Mouse (Mus musculus): ENCODE results near the gene Crym. TPM values are rescaled to one million over a fixed set of nuclear protein-coding genes. Genes with fewer than 3 reads are reported as not detected.

Gene Crym
- total RNA-seq, 2 experiments from 2014 or later, result 74.1 to 80.6 TPM

DNA sequence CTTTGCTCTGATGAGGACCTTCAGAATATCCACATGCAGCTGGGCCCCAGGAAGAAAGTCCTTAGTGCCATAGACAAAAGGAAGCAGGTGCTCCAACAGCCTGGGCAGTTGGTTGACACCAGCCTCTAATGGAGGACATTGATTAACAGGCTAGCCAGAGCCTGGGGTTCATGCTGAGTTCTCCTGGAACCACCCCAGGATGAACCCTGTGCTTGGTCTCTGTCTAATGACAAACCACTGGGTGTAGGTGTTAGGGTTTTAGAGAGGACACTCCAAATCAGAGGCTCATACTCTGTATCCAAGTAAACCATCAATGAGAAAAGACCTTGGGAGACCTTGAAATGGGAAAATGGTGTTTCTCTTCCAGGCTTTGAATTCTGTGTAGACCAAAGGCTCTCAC is 19.0 kb downstream of the Crym start:
- Histone ChIP-seq H3K4me3 (no peak overlapping the region), H3K27ac (no peak overlapping the region)
- DNase-seq (ENCODE audit: extremely low spot score in 1 of 2, low spot score in 2 of 2), result no peak
- intact Hi-C loops (cut with DNase I), result no loop called here
- TF ChIP-seq CTCF (IDR thresholded peaks at IDR 0.05), result no peak

GRCm38 (mm10) chr7:120181401-120182230 is 20.3 kb downstream of the Crym start:
- no peak for DNase-seq (ENCODE audit: extremely low spot score in 1 of 2, low spot score in 2 of 2)
- intact Hi-C loops (cut with DNase I), result no loop called here
- Histone ChIP-seq H3K27ac (no peak overlapping the region), H3K4me3 (no peak overlapping the region)
- TF ChIP-seq CTCF (IDR thresholded peaks at IDR 0.05), result no peak

DNA sequence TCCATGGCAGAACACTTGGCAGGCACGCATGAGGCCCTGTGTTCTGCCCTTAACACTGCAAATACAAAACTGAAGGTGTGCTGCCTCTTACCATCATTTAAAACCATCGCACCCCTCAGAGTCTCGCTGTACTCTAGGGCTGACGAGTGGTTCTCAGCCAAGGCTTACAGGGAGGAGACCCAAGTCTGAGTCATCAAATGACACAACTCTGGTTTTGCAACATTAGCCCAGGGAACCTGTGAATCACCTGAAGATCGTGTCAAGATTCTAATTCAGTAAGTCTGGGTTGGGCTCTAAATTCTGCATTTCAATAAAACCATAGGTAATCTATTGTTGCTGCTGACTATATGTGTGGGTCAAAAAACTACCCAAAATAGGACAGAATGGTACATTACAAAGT is 21.4 kb downstream of the Crym start:
- Histone ChIP-seq H3K4me3 (no peak overlapping the region), H3K27ac (no peak overlapping the region)
- no peak for TF ChIP-seq CTCF (IDR thresholded peaks at IDR 0.05)
- intact Hi-C loops (cut with DNase I), result no loop called here
- no peak for DNase-seq (ENCODE audit: extremely low spot score in 1 of 2, low spot score in 2 of 2)

DNA sequence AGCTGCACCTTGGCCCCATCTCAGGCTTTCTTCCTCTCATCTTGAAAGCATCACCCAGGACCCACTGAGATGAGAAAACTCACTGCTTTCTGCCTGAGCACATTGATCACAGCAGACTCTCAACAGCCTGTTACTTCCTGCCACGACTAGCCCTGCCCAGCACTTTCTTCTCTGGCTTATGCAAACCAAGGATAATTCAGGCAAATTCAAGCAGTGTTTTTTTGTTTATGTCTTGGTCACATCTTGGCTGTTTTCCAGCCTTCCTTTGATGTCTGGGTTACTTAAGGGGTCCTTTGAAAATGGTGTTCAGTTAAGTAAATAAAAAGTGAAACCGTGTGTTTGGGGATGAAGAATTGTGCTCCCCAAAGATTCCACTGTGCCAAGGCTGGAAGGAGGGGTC is 23.0 kb downstream of the Crym start:
- intact Hi-C loops (cut with DNase I), result no loop called here

DNA sequence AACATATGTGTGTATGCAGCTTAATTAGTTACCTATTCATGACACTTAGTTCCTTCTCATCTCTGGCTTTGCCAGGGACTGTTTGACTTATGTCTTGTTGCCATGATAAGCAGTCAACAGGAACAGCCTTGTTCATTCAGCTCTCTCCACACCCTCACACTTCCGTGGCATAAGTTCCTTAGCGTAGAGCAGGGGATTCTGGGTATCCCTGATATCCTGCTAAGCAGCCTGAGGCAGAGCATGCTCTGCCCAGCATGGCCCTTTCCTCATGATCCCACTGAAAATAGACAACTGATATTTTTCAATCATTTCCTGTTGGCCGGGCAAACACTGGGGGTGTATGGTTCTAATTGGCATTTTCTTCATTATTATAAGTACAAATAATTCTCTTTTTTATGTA is 24.3 kb downstream of the Crym start:
- intact Hi-C loops (cut with DNase I), result no loop called here

More for the DNA sequence above, 23.0 kb downstream of the Crym start:
- Histone ChIP-seq H3K4me3 (no peak overlapping the region), H3K27ac (no peak overlapping the region)
- no peak for TF ChIP-seq CTCF (IDR thresholded peaks at IDR 0.05)
- DNase-seq (ENCODE audit: extremely low spot score in 1 of 2, low spot score in 2 of 2), result no peak

GRCm38 (mm10) chr7:120174723-120175504 is 27.0 kb downstream of the Crym start:
- DNase-seq (ENCODE audit: extremely low spot score in 1 of 2, low spot score in 2 of 2), result no peak
- TF ChIP-seq CTCF (IDR thresholded peaks at IDR 0.05), result no peak
- Histone ChIP-seq H3K4me3 (no peak overlapping the region), H3K27ac (no peak overlapping the region)
- intact Hi-C loops (cut with DNase I), result no loop called here

More for the DNA sequence above, 24.3 kb downstream of the Crym start:
- no peak for TF ChIP-seq CTCF (IDR thresholded peaks at IDR 0.05)
- Histone ChIP-seq H3K27ac (no peak overlapping the region), H3K4me3 (no peak overlapping the region)
- no peak for DNase-seq (ENCODE audit: extremely low spot score in 1 of 2, low spot score in 2 of 2)

- no peak for DNase-seq (ENCODE audit: extremely low spot score in 1 of 2, low spot score in 2 of 2)
- TF ChIP-seq CTCF (IDR thresholded peaks at IDR 0.05), result no peak
- intact Hi-C loops (cut with DNase I), result no loop called here
- no peak within 1 kb of the TSS for H3K27ac ChIP-seq
- H3K4me3 ChIP-seq, result no peak within 1 kb of the TSS
Measured at GRCm38 (mm10) chr7:120173603-120174244, 28.2 kb downstream of the Crym start, which contains the start of gene Anks4b. Gene Anks4b (plus strand): TSS chr7:120173858.

DNA sequence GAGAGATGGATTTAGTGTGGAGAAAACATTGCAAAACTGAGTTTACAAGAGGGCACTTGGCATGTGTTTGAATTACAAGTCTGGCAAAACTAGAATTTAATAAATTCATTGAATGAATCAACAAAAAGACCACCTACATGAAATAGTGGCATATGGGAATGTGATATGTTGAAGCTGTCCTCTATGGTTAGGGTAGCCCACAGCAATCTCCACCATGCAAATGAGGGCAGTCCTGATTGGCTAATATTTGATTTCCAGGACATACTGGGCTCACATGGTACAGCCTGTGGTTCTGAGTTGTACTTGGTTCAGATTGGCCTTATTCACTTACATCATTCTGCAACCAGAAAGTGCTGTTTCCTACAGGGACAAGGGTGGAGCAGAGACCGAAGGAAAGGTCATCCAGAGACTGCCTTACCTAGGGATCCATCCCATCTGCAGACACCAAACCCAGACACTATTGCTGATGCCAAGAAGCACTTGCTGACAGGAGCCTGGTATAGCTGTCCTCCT is 29.7 kb downstream of the Crym start:
- H3K27ac ChIP-seq, result no peak overlapping the region
- intact Hi-C loops (cut with DNase I), result no loop called here
- DNase-seq (ENCODE audit: extremely low spot score in 1 of 2, low spot score in 2 of 2), result no peak
- TF ChIP-seq CTCF (IDR thresholded peaks at IDR 0.05), result no peak
- H3K4me3 ChIP-seq, result no peak overlapping the region

DNA sequence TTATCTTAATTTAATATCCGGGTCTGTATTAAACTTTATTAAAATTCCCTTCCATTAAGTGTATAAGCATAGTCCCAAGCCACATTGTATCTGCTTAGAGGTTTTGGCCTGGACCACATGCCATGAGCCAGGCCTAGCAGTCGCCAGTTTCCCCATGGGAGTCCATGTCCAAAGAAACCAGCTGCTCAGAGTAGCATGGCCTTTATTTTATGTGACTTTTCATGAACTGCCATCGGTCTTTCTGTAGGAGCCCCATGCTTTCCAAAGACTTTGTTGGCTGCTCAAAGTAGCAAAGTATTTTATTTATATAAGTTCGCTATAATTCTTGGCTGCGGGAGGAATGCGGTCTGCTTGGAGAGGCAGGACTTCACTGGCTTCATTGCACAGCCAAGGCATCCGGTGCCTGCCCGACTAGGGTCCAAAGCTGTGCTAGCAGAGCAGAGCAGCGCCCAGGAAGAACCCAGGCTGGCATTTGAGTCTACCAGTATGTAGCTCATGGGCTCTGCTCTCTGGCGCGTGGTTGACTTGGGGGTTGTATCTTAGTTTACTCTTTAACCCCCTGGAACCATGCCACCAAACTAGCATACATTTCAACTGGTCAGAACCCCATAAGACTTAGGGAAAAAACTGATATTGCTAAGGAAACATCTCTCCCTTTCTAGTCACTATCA is 38.2 kb downstream of the Crym start:
- TF ChIP-seq CTCF (IDR thresholded peaks at IDR 0.05), result no peak
- H3K27ac ChIP-seq, result no peak overlapping the region
- no peak overlapping the region for H3K4me3 ChIP-seq
- DNase-seq (ENCODE audit: extremely low spot score in 1 of 2, low spot score in 2 of 2), result no peak
- intact Hi-C loops (cut with DNase I), result no loop called here

- no peak for TF ChIP-seq CTCF (IDR thresholded peaks at IDR 0.05)
- H3K27ac ChIP-seq, result no peak overlapping the region
- no peak for DNase-seq (ENCODE audit: extremely low spot score in 1 of 2, low spot score in 2 of 2)
- no peak overlapping the region for H3K4me3 ChIP-seq
- intact Hi-C loops (cut with DNase I), result no loop called here
Measured at GRCm38 (mm10) chr7:120158121-120158613, 43.7 kb downstream of the Crym start.

- intact Hi-C loops (cut with DNase I), result no loop called here
- no peak for DNase-seq (ENCODE audit: extremely low spot score in 1 of 2, low spot score in 2 of 2)
- Histone ChIP-seq H3K27ac (no peak overlapping the region; the same call in 1 of the 2 replicates), H3K4me3 (no peak overlapping the region)
- no peak for TF ChIP-seq CTCF (IDR thresholded peaks at IDR 0.05)
Measured at GRCm38 (mm10) chr7:120157575-120158061, 44.3 kb downstream of the Crym start.
